Mouse (Mus musculus): ENCODE results near the gene S100b.

S100b gene

DNA sequence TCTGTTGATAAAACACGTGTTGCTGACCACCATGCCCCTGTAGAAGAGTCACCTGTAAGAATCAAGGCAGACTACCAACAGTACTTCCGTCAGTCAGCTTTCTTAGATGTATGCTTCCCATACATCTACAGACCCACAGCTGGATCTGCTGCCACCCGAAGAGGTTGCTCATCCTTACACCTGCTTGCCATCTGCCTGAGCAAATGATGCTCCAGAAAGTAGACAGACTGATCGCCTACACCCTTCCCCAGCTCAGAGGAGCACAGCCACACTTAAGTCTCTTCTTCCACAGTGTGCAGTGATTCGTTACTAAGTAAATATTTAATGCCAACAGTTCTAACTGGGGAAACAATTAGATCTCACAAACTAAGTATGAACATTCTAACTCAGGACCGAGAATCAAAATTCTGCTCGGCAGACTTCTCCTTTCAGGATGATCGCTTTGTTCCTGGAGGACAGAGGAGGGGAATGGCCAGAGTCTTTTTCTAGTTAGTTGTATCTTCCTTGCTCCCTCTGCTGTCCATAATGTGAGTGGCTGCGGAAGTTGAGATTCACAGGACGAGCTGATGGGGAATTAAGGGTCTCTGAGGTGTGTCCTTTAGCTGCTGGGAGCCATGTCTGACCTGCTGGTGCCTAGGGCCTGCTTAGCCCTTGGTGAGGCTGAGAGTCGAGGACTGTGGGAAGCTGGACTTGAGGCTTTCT lies 6.9 kb downstream of the S100b start:
- DNase-seq (ENCODE audit: low spot score in 2 of 2), result no peak

DNA sequence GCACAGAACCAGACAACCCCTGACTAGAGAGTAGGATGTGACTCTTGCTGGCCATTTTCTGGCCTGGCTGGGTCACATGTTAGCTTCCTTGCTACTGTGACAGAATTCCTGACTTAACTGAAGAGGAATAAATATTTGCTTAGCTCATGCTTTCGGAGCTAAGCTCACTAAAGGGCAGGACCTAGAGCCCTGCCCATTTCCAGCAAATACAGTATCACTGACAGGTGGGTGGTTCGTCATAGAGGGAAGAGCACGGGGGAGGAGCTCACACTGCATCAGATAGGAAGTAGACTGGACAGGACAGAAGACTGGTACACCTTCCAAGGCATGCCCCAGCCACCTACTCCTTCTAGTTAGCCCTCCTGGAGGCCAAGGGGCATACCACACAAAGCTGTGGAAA lies 7.8 kb downstream of the S100b start:
- DNase-seq (ENCODE audit: low spot score in 2 of 2), result no peak

- peak in 1 of 2 experiments; percentile 15 for DNase-seq (ENCODE audit: low spot score in 2 of 2)
Measured at GRCm38 (mm10) chr10:76262431-76262830, 8.8 kb downstream of the S100b start.

DNA sequence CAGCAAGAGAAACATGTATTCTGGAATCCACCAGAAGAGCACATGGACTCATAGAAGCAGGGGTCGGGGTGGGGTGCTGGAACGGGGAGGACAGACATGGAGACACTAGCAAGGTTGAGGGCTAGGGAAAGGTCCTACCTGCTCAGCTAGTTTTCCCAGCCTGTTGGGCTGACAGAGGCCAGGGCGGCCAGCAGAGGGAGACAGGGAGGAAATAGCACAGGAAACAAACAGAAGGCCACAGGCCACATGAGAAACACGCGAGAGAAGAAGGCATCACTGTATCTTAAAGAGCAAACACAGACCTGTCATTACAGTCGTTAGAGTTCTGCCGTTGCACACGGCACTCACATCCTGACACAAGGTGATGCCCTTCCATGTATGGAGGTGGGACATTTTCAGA lies 17.6 kb downstream of the S100b start:
- DNase-seq (ENCODE audit: low spot score in 2 of 2), result peak; percentile 40 to 46

DNA sequence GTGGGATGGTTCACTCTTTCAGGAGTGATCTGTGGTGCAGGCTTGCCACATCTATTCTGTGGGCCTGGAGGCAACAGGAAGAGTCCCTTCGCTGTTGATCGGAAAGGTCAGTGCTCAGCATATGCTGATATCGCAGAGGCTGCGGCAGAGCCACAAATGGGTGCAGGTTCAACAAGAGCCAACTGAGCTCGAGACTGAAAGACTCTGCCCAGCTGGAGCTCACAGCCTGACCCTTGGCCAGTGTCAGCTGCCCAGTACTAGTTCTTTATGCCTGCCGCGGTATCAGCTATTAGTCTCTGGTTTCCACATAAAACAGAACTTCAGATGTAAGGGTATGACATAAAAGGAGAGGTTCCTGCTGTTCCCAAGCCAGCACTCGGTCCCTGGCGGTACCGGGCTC lies 21.6 kb downstream of the S100b start:
- no peak for DNase-seq (ENCODE audit: low spot score in 2 of 2)

DNA sequence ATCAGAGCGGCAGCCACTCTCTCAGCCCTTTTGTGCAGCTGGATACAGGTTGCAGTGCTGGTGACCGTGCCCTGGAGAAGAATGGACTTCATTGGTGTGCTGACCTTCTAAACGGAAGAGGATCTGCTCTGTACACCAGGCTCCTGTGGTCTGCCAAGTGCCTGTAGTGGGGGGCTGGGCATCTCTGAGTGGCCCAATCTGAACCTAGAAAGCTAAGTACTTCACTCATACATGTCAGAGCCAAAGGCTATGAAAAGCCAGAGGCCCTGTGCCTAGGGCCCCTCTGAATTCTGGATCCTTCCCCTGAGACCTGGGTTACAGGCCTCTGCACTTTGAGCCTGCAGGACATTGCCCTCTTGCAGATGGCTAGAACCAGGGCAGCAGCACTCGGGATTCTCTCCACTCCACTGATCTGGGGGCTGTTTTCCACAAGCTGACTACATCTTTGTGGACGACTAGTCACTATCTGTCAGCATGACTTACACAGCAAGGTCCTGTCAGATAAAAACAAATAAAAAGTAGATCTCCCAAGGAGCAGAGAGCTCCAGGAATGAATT lies 25.0 kb downstream of the S100b start:
- DNase-seq (ENCODE audit: low spot score in 2 of 2), result no peak

DNA sequence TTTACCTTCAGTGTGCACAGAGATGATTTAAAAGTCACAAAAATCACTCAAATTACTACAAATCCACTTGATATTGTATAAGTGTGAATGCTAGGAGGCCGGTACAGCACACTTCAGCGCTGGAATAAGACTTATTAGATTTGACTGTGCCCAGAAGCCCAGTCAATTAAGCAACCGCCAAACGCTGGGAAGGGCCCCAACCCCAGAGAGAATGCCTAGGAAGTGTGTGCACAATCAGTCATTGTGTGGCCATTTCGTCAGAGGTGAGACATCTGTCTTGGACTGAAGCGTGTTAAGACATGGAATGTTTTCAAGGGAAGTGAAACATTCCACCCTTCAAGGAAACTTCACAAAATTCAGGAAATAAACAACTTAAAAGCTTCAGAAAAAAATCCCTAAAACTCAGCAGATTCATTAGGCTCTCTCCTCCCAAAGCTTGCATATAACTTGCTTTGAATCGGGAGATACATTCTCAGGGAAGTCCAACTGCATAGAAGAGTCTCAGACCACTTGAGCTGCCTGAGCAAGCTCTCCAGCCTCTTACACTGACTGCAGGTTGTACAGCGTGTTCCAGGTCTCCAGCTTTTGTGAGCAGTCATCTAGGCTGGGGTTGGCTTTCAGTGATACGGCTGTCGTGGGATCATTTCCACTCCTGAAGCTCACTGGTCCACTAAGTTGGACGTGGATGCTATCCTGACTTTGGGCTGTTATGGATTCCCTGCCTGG lies 34.8 kb downstream of the S100b start:
- no peak for DNase-seq (ENCODE audit: low spot score in 2 of 2)

GRCm38 (mm10) chr10:76289052-76289451 lies 35.4 kb downstream of the S100b start:
- DNase-seq (ENCODE audit: low spot score in 2 of 2), result no peak

DNA sequence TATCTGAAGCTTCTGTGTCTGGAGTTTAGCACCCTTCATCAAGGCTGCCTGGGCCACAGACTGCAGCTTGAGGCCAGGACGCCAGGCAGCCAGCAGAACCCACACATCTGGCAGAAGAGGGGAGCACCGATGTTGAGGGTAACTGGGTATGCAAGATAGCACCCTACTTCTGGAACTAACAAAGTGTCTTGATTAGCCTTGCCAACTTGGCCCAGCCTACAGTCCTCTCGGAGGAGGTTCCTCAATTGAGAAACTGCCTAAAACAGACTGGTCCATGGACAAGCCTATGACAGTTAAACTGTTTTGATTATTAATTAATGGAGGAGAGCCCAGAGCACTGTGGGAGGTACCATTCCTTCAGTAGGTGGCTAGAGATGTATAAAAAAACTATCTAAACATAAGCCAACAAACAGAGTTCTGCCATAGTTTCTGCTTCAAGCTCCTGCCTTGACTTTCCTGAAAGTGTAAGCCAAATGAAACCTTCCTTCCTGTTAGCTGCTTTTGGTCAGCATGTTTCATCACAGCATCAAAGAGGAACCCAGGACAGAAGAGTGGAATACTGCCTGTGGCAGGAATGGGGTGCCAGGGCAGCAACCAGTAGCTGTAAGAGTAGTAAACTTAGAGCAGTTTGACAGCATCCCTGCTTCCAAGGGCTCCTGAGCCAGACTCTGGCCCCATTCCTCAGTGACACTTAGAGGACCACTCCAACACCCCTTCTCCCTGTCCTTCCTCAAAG lies 36.5 kb downstream of the S100b start:
- DNase-seq (ENCODE audit: low spot score in 2 of 2), result no peak

DNA sequence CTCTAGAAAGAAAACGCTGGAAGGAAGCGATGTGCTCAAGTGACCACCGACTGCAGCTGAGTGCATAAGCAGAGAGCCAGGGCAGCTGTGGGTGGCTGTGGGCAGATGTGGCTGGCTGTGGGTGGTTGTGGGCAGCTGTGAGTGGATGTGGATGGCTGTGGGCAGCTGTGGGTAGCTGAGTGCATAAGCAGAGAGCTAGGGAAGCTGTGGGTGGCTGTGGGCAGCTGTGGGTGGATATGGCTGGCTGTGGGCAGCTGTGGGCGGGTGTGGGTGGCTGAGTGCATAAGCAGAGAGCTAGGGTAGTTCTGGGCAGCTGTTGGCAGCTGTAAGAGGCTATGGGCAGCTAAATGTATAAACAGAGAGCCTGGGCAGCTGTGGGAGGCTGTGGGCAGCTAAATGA lies 39.6 kb downstream of the S100b start:
- DNase-seq (ENCODE audit: low spot score in 2 of 2), result no peak

- no peak for DNase-seq (ENCODE audit: low spot score in 2 of 2)
Measured at GRCm38 (mm10) chr10:76300133-76300532, 46.5 kb downstream of the S100b start.

DNA sequence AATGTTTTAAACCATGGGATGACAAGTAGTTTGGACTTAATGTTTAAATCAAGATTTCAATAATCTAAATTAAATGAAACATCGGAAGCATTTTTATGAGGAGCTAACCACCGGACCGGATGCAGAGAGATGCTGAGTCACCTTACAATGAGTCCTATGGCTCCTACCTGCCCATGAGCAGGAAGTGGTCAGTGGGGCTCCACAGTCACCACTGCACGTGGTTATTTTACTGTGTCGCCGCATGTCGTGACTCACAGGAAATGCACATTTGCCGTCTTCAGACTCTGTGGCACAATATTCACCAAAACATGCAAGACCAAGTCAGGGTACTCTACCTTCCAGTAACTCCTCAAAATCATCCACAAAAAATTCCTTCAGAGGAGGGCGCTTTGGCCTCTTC lies 53.1 kb downstream of the S100b start:
- DNase-seq (ENCODE audit: low spot score in 2 of 2), result no peak
